In genomic region chr11:75652222-75652941, GRCm38 (mm10) we compare ENCODE assay signal across 8 mouse cellular contexts. TPM values are rescaled to one million over a fixed set of nuclear protein-coding genes. Genes with fewer than 3 reads are reported as not detected.
DNase-seq lines count a peak whose midpoint lies in the region; ATAC-seq and TF ChIP-seq lines count a peak whose summit lies in the region.

No protein-coding gene starts in this region.

- 27% methylated on average over 20 of the region's 20 CpGs for WGBS in heart, embryonic 15.5 days
- WGBS in midbrain, embryonic 16.5 days, result 25% methylated on average over 20 of the region's 20 CpGs

- H3K9ac ChIP-seq in heart, embryonic 15.5 days, result peak overlapping the region; percentile 89
- H3K9ac ChIP-seq in midbrain, embryonic 16.5 days (ENCODE audit: low read depth, low read length), result peak overlapping the region; percentile 31; the same call in 1 of the 2 replicates

- peak overlapping the region; percentile 94 for H3K4me3 ChIP-seq in gastrocnemius, adult 2 months
- H3K4me3 ChIP-seq in heart, embryonic 15.5 days, result peak overlapping the region; percentile 80
- H3K4me3 ChIP-seq in midbrain, embryonic 16.5 days (ENCODE audit: low read depth, low read length), result peak overlapping the region; percentile 55

- peak overlapping the region; percentile 98 for H3K27ac ChIP-seq in gastrocnemius, adult 2 months
- H3K27ac ChIP-seq in heart, embryonic 15.5 days, result peak overlapping the region; percentile 96
- H3K27ac ChIP-seq in midbrain, embryonic 16.5 days (ENCODE audit: low read length), result no peak overlapping the region

- H3K27me3 ChIP-seq in heart, embryonic 15.5 days, result no peaks in the 10 kb centered on the region
- peaks cover 20% of the 10 kb centered on the region for H3K27me3 ChIP-seq in midbrain, embryonic 16.5 days (ENCODE audit: control insufficient read depth, insufficient read depth, low read depth, low read length)

- peak overlapping the region; percentile 86 for H3K4me2 ChIP-seq in heart, embryonic 15.5 days
- peak overlapping the region; percentile 81 for H3K4me2 ChIP-seq in midbrain, embryonic 16.5 days (ENCODE audit: low read length)

- no peak for TF ChIP-seq CTCF in gastrocnemius, adult 2 months (IDR thresholded peaks at IDR 0.05)

- no peak for DNase-seq in gastrocnemius, adult 2 months
- no peak for DNase-seq in gastrocnemius, postnatal 10 days
- peak; percentile 51 for DNase-seq in ES-CJ7 (ENCODE audit: low read depth, low spot score)
- DNase-seq in kidney, postnatal 4 days, result peak; percentile 74 to 83
- DNase-seq in ovary, postnatal 10 days (ENCODE audit: low spot score), result no peak
- no peak for DNase-seq in ovary, adult 18-20 months (ENCODE audit: low spot score)

- peaks cover 82% of the 10 kb centered on the region for H3K4me1 ChIP-seq in heart, embryonic 15.5 days (replicated peaks)
- peaks cover 25% of the 10 kb centered on the region for H3K4me1 ChIP-seq in midbrain, embryonic 16.5 days (ENCODE audit: control insufficient read depth, insufficient read depth, low read length)

- no peak for ATAC-seq in heart, embryonic 15.5 days (replicated peaks; ENCODE audit: insufficient number of reproducible peaks, insufficient read depth, low FRiP score, low read depth)
- ATAC-seq in midbrain, embryonic 16.5 days, result no peak

- intact Hi-C loops in gastrocnemius, adult 2 months (cut with DNase I), result no loop called here

- H3K9me3 ChIP-seq in heart, embryonic 15.5 days (replicated peaks), result no peaks in the 10 kb centered on the region
- no peaks in the 10 kb centered on the region for H3K9me3 ChIP-seq in midbrain, embryonic 16.5 days (replicated peaks; ENCODE audit: control insufficient read depth, low read length, poor library complexity, severe bottlenecking)

- peaks cover 2% of the 10 kb centered on the region; the same call in 1 of the 2 replicates for H3K36me3 ChIP-seq in heart, embryonic 15.5 days
- H3K36me3 ChIP-seq in midbrain, embryonic 16.5 days (ENCODE audit: control insufficient read depth, insufficient read depth, low read length), result no peaks in the 10 kb centered on the region

RNA-seq across cellular contexts. Expression of gene Myo1c, which starts 2.1 kb away (rescaled TPM):
- 10 to 100 TPM; 34.1 to 43.9 TPM for total RNA-seq in gastrocnemius, adult 2 months (2021)
- 10 to 100 TPM; 56.3 to 65.1 TPM for total RNA-seq in gastrocnemius, postnatal 10 days (2021)
- polyA plus RNA-seq in heart, embryonic 15.5 days (2015; fragmentation: Nextera tagmentation; extraction: Ambion mirVana), result 62.1 and 79.0 TPM in 2 replicates
- 10.3 and 10.8 TPM in 2 replicates for polyA plus RNA-seq in midbrain, embryonic 16.5 days (2015; fragmentation: Nextera tagmentation; extraction: Ambion mirVana)

RNA-seq across cellular contexts. Expression of gene Inpp5k, which starts 21.6 kb away (rescaled TPM):
- total RNA-seq in gastrocnemius, adult 2 months (2021), result 10 to 100 TPM; 25.9 to 27.4 TPM
- 10 to 100 TPM; 22.5 to 23.3 TPM for total RNA-seq in gastrocnemius, postnatal 10 days (2021)
- polyA plus RNA-seq in heart, embryonic 15.5 days (2015; fragmentation: Nextera tagmentation; extraction: Ambion mirVana), result 19.6 and 28.8 TPM in 2 replicates
- 40.0 and 40.2 TPM in 2 replicates for polyA plus RNA-seq in midbrain, embryonic 16.5 days (2015; fragmentation: Nextera tagmentation; extraction: Ambion mirVana)

RNA-seq across cellular contexts. Expression of gene Crk, which starts 26.7 kb away (rescaled TPM):
- 10 to 100 TPM; 53.4 to 64.3 TPM for total RNA-seq in gastrocnemius, adult 2 months (2021)
- 10 to 100 TPM; 53.0 to 59.8 TPM for total RNA-seq in gastrocnemius, postnatal 10 days (2021)
- polyA plus RNA-seq in heart, embryonic 15.5 days (2015; fragmentation: Nextera tagmentation; extraction: Ambion mirVana), result 82.3 and 95.8 TPM in 2 replicates
- 105 and 118 TPM in 2 replicates for polyA plus RNA-seq in midbrain, embryonic 16.5 days (2015; fragmentation: Nextera tagmentation; extraction: Ambion mirVana)

Comparison
In these comparisons a context has a peak if more than half of its experiments do, and no peak if none do; other contexts are left out.
1. DNase-seq: peak in ES-CJ7 (single experiment) and kidney, postnatal 4 days (2 of 2); none in gastrocnemius, adult 2 months (single experiment), gastrocnemius, postnatal 10 days (single experiment), ovary, postnatal 10 days (single experiment) and ovary, adult 18-20 months (single experiment).
2. Peak in every context shown above with its lines, with median percentiles within 50 percentile points of each other: H3K4me3 ChIP-seq.